Mouse (Mus musculus): ENCODE measurements at regions not wholly inside any gene's neighbourhood (a gene's known extent, or its start where the extent isn't known, plus 50 kb on each side); places are given as distances from the start of the nearest gene placed in this dataset.

DNA sequence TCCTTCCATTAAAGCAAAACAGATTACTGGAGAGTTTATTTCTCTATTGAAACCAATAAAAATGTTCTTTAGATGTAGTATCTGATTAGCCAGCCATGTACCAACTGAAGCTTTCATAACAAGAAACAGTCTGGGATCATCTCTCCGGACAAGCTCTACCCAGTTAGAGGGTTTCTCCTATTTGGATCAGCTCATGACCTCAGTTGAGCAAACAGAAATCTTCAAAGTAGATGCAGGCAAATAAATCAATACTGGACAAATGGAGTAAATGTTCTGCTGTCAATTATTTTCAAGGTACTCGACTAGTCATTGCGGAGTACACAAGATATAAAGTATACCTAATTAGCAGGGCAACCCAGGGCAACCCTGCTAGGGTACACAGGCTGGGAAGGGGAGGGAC, 67.4 kb downstream of the Avpr1a start:
- ATAC-seq (no peak), DNase-seq (ENCODE audit: low spot score) (no peak)
- Histone ChIP-seq H3K4me3 (ENCODE audit: low read depth, low read length) (no peak overlapping the region), H3K4me1 (ENCODE audit: control insufficient read depth, insufficient read depth, low read length) (no peaks in the 10 kb centered on the region), H3K4me2 (ENCODE audit: low read length) (no peak overlapping the region), H3K9ac (ENCODE audit: low read length) (no peak overlapping the region), H3K27ac (ENCODE audit: low read depth, low read length) (no peak overlapping the region), H3K9me3 (replicated peaks; ENCODE audit: control insufficient read depth, low read length) (no peaks in the 10 kb centered on the region), H3K27me3 (replicated peaks; ENCODE audit: control insufficient read depth, insufficient read depth, low read length) (no peaks in the 10 kb centered on the region), H3K36me3 (ENCODE audit: control insufficient read depth, insufficient read depth, low read length) (no peaks in the 10 kb centered on the region)
- 90% methylated on average over 3 of the region's 3 CpGs for WGBS

DNA sequence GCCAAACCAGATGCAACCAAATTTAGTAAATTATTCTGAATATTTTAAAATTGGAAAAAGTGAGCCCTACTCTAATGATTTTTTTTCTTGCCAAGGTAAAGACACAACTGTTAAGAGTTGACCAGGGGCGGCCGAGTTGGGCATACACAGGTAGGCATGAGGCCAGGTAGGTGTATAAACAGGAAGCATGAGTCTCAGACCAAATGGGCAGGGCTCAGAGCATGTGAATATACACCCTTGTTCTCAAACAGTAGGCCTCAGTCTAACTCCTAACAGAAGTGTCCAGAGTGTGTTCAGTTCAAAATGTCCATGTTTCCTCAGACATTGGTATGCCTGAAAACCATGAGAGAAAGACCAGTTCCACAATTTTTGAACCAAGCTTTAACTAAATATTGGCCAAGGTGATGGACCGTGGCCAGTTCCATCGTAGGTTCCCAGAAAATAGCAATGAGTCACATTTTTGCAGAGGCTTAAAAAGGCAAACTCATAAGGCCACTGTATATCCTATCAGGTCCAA, 71.0 kb downstream of the Avpr1a start:
- WGBS, result 96% methylated on average over 4 of the region's 4 CpGs

DNA sequence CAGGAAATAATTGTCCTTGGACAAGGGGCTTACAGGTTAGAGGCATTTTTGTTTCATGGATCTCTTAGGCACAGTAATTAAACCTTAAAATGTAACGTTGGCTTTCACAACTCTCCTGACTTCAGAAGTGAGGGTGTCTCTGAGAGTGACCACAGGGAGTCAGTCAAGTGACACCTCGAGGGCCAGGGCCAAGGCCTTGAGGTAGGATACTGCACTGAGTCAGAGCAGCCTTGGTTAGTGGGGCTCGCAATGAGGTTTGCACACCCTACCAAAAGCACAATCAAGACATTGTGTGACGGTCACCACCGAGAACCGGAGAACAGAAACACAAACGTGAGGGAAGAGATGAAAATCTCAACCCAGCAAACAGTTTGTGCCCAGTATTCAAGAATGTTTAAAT, 71.7 kb downstream of the Avpr1a start:
- no peak overlapping the region for H3K4me3 ChIP-seq (ENCODE audit: low read depth, low read length)
- H3K27me3 ChIP-seq (replicated peaks; ENCODE audit: control insufficient read depth, insufficient read depth, low read length), result no peaks in the 10 kb centered on the region
- H3K9ac ChIP-seq (ENCODE audit: low read length), result no peak overlapping the region
- H3K36me3 ChIP-seq (ENCODE audit: control insufficient read depth, insufficient read depth, low read length), result no peaks in the 10 kb centered on the region
- 72% methylated on average over 7 of the region's 7 CpGs for WGBS
- no peaks in the 10 kb centered on the region for H3K9me3 ChIP-seq (replicated peaks; ENCODE audit: control insufficient read depth, low read length)
- ATAC-seq, result no peak
- H3K4me1 ChIP-seq (ENCODE audit: control insufficient read depth, insufficient read depth, low read length), result no peaks in the 10 kb centered on the region
- no peak overlapping the region for H3K4me2 ChIP-seq (ENCODE audit: low read length)
- no peak for DNase-seq (ENCODE audit: low spot score)
- H3K27ac ChIP-seq (ENCODE audit: low read depth, low read length), result no peak overlapping the region

More for the DNA sequence above, 71.0 kb downstream of the Avpr1a start:
- Histone ChIP-seq H3K4me1 (ENCODE audit: control insufficient read depth, insufficient read depth, low read length) (no peaks in the 10 kb centered on the region), H3K9ac (ENCODE audit: low read length) (no peak overlapping the region), H3K27me3 (replicated peaks; ENCODE audit: control insufficient read depth, insufficient read depth, low read length) (no peaks in the 10 kb centered on the region), H3K27ac (ENCODE audit: low read depth, low read length) (no peak overlapping the region), H3K4me3 (ENCODE audit: low read depth, low read length) (no peak overlapping the region), H3K9me3 (replicated peaks; ENCODE audit: control insufficient read depth, low read length) (no peaks in the 10 kb centered on the region), H3K36me3 (ENCODE audit: control insufficient read depth, insufficient read depth, low read length) (no peaks in the 10 kb centered on the region), H3K4me2 (ENCODE audit: low read length) (no peak overlapping the region)
- ATAC-seq (no peak), DNase-seq (ENCODE audit: low spot score) (no peak)

DNA sequence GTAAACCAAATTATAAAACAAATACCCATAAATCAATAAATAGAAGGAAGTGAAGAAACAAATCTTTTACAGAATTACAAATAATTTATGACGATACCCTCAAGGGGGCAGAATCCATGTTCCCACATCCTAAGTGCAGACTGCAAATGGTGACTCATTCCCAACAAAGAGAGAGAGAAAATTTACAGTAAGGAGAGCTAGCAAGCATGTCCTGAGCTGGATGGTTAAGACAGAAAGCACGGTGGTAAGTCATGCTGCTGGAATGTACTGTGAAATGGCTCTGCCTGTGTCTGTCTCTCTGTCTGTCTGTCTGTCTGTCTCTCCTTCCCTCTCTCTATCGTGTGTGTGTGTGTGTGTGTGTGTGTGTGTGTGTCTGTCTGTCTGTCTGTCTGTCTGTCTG, 74.3 kb downstream of the Avpr1a start:
- no peak overlapping the region for H3K4me2 ChIP-seq (ENCODE audit: low read length)
- H3K4me1 ChIP-seq (ENCODE audit: control insufficient read depth, insufficient read depth, low read length), result no peaks in the 10 kb centered on the region
- no peaks in the 10 kb centered on the region for H3K9me3 ChIP-seq (replicated peaks; ENCODE audit: control insufficient read depth, low read length)
- no peaks in the 10 kb centered on the region for H3K27me3 ChIP-seq (replicated peaks; ENCODE audit: control insufficient read depth, insufficient read depth, low read length)
- DNase-seq (ENCODE audit: low spot score), result no peak
- H3K27ac ChIP-seq (ENCODE audit: low read depth, low read length), result no peak overlapping the region
- WGBS, result 80% methylated on average over 3 of the region's 3 CpGs
- H3K36me3 ChIP-seq (ENCODE audit: control insufficient read depth, insufficient read depth, low read length), result no peaks in the 10 kb centered on the region
- H3K9ac ChIP-seq (ENCODE audit: low read length), result no peak overlapping the region
- ATAC-seq, result no peak
- H3K4me3 ChIP-seq (ENCODE audit: low read depth, low read length), result no peak overlapping the region

DNA sequence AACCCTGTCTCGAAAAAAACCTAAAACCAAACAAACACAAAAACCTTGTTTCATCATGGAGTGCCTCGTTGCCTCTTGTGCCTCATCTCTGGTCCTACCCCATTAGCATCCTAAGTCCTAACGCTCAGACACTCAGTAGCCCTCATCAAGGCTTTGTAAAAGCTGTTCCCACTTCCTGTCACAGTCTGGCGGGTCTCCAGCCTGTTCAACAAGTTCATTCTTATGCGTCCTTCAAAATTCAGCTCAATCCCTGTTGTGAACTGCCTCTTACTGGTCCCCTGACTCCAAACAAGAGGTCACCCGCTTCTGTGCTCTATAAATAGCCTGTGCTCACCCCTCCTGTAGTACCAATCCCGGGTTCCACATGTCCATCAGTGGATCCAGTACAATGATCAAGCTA, 77.1 kb downstream of the Avpr1a start:
- H3K4me1 ChIP-seq (ENCODE audit: control insufficient read depth, insufficient read depth, low read length), result no peaks in the 10 kb centered on the region
- 63% methylated on average over 7 of the region's 7 CpGs for WGBS
- no peak overlapping the region for H3K27ac ChIP-seq (ENCODE audit: low read depth, low read length)
- no peak overlapping the region for H3K4me2 ChIP-seq (ENCODE audit: low read length)
- H3K4me3 ChIP-seq (ENCODE audit: low read depth, low read length), result no peak overlapping the region
- H3K9me3 ChIP-seq (replicated peaks; ENCODE audit: control insufficient read depth, low read length), result no peaks in the 10 kb centered on the region
- H3K9ac ChIP-seq (ENCODE audit: low read length), result no peak overlapping the region
- DNase-seq (ENCODE audit: low spot score) (no peak), ATAC-seq (no peak)
- H3K36me3 ChIP-seq (ENCODE audit: control insufficient read depth, insufficient read depth, low read length), result no peaks in the 10 kb centered on the region
- H3K27me3 ChIP-seq (replicated peaks; ENCODE audit: control insufficient read depth, insufficient read depth, low read length), result no peaks in the 10 kb centered on the region

DNA sequence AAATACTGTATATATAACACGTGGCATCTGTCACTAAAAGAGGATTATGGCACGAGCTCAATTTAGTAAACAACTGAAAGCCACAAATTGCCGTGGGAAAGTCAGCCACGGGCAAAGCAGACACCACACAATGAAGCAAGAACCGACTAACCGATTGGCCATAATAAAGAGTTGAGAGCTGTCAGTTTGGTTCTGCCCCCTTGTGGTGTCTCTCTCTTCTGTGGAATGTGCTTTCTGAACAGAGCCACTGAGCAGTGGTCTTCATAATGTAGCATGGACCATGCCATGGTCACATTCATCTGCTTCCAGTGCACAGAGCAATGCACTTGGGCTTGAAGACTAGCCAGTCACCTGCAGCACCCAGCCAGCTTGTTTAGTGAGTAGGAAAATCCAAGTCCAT, 77.5 kb downstream of the Avpr1a start:
- no peaks in the 10 kb centered on the region for H3K36me3 ChIP-seq (ENCODE audit: control insufficient read depth, insufficient read depth, low read length)
- no peak overlapping the region for H3K27ac ChIP-seq (ENCODE audit: low read depth, low read length)
- no peaks in the 10 kb centered on the region for H3K27me3 ChIP-seq (replicated peaks; ENCODE audit: control insufficient read depth, insufficient read depth, low read length)
- no peaks in the 10 kb centered on the region for H3K9me3 ChIP-seq (replicated peaks; ENCODE audit: control insufficient read depth, low read length)
- no peak; the same call in 1 of the 2 replicates for ATAC-seq
- DNase-seq (ENCODE audit: low spot score), result peak; percentile 28
- H3K4me2 ChIP-seq (ENCODE audit: low read length), result no peak overlapping the region
- WGBS, result 68% methylated on average over 6 of the region's 6 CpGs
- no peaks in the 10 kb centered on the region for H3K4me1 ChIP-seq (ENCODE audit: control insufficient read depth, insufficient read depth, low read length)
- no peak overlapping the region for H3K9ac ChIP-seq (ENCODE audit: low read length)
- H3K4me3 ChIP-seq (ENCODE audit: low read depth, low read length), result no peak overlapping the region

DNA sequence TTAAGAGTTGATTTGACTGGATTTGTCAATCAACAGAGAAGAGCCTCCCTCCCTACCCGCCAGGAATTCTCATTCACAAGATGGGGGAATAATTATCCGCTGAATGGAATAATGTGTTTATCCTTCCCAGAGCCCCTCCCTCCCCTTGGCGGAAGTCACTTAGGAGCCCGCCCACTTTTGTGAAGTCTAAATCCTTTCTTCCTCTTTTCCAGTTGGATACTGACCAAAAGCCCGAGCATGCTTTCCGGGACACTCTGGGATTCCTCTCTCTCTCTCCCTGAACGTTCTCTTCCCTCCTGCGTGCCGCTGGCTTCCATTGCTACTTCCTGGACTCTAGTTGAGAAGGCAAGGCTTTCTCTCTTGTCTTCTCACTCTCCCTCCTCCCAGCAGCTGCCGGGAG, 79.9 kb downstream of the Avpr1a start:
- DNase-seq (ENCODE audit: low spot score) (no peak), ATAC-seq (no peak)
- Histone ChIP-seq H3K4me2 (ENCODE audit: low read length) (no peak overlapping the region), H3K27me3 (replicated peaks; ENCODE audit: control insufficient read depth, insufficient read depth, low read length) (no peaks in the 10 kb centered on the region), H3K9ac (ENCODE audit: low read length) (no peak overlapping the region), H3K27ac (ENCODE audit: low read depth, low read length) (no peak overlapping the region), H3K36me3 (ENCODE audit: control insufficient read depth, insufficient read depth, low read length) (no peaks in the 10 kb centered on the region), H3K4me3 (ENCODE audit: low read depth, low read length) (no peak overlapping the region), H3K9me3 (replicated peaks; ENCODE audit: control insufficient read depth, low read length) (no peaks in the 10 kb centered on the region), H3K4me1 (ENCODE audit: control insufficient read depth, insufficient read depth, low read length) (no peaks in the 10 kb centered on the region)
- WGBS, result 73% methylated on average over 10 of the region's 10 CpGs

DNA sequence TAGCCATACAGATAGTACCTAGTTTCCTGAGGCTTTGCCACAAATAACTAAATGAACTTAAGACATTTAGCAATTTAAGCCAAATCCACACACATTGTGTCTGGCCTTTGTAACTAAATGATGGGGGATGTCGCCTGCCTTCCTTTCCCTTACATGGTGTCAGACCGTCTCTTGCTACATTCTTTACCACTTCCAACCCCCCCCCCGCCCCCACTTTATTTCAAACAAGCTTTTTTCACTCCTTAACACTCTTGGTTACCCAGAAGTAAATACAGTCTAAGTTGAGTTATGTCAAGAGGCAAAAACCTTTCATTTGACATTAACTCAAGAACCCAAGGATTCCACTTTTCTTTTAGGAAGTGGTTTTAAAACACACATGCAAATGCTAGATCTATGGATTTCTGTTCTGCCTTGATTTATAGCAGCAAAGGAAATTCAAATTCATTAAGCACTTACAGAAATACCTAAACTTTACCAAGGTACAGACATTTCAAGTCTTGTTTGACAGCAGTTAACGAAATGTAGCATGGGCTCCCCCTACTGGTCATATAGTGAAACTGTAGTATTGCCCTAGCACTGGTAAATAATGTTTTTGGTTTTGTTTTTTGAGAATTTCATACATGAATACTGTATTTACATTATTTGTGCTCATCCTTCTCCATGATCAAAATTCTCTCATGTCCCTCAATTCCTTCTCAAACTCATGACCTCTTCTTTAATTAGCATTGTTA, 80.8 kb downstream of the Avpr1a start:
- 38% methylated on average over 4 of the region's 4 CpGs for whole genome bisulfite sequencing
- ATAC-seq, result peak; percentile 42; the same call in 1 of the 2 replicates

DNA sequence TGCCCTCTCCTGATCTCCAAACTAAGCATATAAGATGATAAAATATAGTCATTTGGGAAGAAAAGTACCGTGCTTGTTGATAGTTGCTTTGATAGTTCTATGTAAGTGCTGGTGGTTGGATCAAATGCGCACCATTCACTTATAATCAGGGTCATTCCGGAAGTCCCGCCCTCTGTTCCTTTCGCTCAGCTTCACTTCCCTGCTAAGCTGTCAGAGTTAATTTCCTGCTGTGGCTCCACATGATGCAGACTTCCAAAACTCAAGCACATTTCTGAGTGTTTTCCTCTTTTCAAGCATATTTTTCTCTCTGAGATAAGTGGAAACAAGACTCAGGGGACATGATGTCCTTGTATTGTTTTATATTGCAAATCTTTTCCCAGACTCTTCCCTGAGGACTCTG, 86.4 kb downstream of the Avpr1a start:
- Histone ChIP-seq H3K27ac (ENCODE audit: low read depth, low read length) (no peak overlapping the region), H3K36me3 (ENCODE audit: control insufficient read depth, insufficient read depth, low read length) (no peaks in the 10 kb centered on the region), H3K27me3 (replicated peaks; ENCODE audit: control insufficient read depth, insufficient read depth, low read length) (no peaks in the 10 kb centered on the region), H3K4me3 (ENCODE audit: low read depth, low read length) (no peak overlapping the region), H3K4me2 (ENCODE audit: low read length) (no peak overlapping the region), H3K4me1 (ENCODE audit: control insufficient read depth, insufficient read depth, low read length) (no peaks in the 10 kb centered on the region), H3K9ac (ENCODE audit: low read length) (no peak overlapping the region), H3K9me3 (replicated peaks; ENCODE audit: control insufficient read depth, low read length) (no peaks in the 10 kb centered on the region)
- 84% methylated on average over 5 of the region's 5 CpGs for WGBS
- DNase-seq (ENCODE audit: low spot score) (no peak), ATAC-seq (no peak)

More for the DNA sequence above, 80.8 kb downstream of the Avpr1a start:
- H3K27ac ChIP-seq (ENCODE audit: low read depth, low read length), result no peak overlapping the region
- no peak overlapping the region for H3K4me3 ChIP-seq (ENCODE audit: low read depth, low read length)
- H3K36me3 ChIP-seq (ENCODE audit: control insufficient read depth, insufficient read depth, low read length), result no peaks in the 10 kb centered on the region
- H3K4me2 ChIP-seq (ENCODE audit: low read length), result no peak overlapping the region
- peak; percentile 87 for DNase-seq (ENCODE audit: low spot score)
- H3K9ac ChIP-seq (ENCODE audit: low read length), result no peak overlapping the region
- no peaks in the 10 kb centered on the region for H3K9me3 ChIP-seq (replicated peaks; ENCODE audit: control insufficient read depth, low read length)
- no peaks in the 10 kb centered on the region for H3K4me1 ChIP-seq (ENCODE audit: control insufficient read depth, insufficient read depth, low read length)
- H3K27me3 ChIP-seq (replicated peaks; ENCODE audit: control insufficient read depth, insufficient read depth, low read length), result no peaks in the 10 kb centered on the region

Measured in forebrain, embryonic 14.5 days (tissue).